Mouse (Mus musculus): ENCODE data around the gene Col1a2.

DNA sequence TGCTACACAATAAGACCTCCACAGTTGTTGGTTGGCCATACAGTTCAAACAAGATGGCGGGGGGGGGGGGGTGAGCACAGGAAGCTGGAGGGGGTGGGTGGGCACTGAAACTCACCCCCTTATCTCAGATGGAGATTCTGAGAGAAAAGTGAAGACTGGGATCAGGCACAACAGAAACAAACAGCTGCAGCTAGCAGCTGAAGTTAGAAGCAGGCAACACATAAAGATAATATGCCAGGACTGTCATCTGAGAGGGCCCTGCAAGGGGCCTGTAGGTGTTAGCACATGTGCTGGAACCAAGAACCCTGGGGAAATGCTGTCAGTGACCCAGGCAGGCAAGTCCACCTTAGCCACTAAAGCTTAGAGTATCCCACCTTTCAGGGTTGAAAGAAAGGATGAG lies 8.2 kb upstream of the Col1a2 start:
- TF ChIP-seq CTCF (IDR thresholded peaks at IDR 0.05; ENCODE audit: insufficient read depth, low read depth, low read length) (no peak), POLR2A (IDR thresholded peaks at IDR 0.05; ENCODE audit: insufficient read depth, low read depth, low read length) (no peak)
